Mouse (Mus musculus): ENCODE results near the gene Siah2.

DNA sequence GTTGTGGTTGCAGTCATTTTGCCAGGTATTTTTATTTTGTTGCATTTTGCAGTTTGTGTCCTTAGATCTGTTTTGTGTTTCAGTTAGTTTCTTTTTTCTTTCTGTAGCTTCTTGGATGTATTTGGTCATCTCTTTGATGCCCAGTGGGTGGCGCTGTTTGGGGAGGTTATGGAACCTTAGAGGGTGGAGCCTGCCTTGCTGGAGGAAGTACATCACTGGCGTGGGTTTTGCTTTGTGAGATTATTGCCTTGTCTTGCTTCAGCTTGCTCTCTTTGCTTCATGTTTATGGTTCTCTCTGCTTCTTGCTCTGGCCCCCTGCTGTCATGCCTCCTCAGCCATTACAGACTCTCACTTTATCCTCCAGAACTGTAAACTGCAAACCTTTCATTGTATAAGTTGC is 34.8 kb downstream of the Siah2 start:
- TF ChIP-seq CTCF (IDR thresholded peaks at IDR 0.05; ENCODE audit: control insufficient read depth, insufficient read depth, insufficient read length) (no peak), USF1 (IDR thresholded peaks at IDR 0.05; ENCODE audit: low read depth) (no peak), MYOD1 (IDR thresholded peaks at IDR 0.05; ENCODE audit: control insufficient read depth, insufficient read length, low read depth) (no peak), MAX (IDR thresholded peaks at IDR 0.05) (no peak), CEBPB (IDR thresholded peaks at IDR 0.05; ENCODE audit: low read depth) (no peak), MYOG (IDR thresholded peaks at IDR 0.05; ENCODE audit: control insufficient read depth, extremely low read depth, insufficient read length) (no peak), FOSL1 (IDR thresholded peaks at IDR 0.05; ENCODE audit: insufficient read depth, low read length, poor library complexity, severe bottlenecking) (no peak)
